Mouse (Mus musculus) activated CD4-positive, CD25-positive, alpha-beta regulatory T cell, adult 9 weeks (primary cell): ENCODE results near the gene Trim39. TPM values are rescaled to one million over a fixed set of nuclear protein-coding genes. Genes with fewer than 3 reads are reported as not detected.

Source experiments
- polyA plus RNA-seq: library from polyadenylated mRNA; unstranded; fragments of 100-300 nt; shearing (Covaris generic); gene quantifications from one replicate; pipeline ENCODE4 v1.2.1, GENCODE M21; 2017

Trim39 gene
- 23.2 TPM for polyA plus RNA-seq

GRCm38 (mm10) chr17:36271586-36272256 lies at the start of gene Trim39:
TSS of gene Trim39 (minus strand) at chr17:36272247.

DNA sequence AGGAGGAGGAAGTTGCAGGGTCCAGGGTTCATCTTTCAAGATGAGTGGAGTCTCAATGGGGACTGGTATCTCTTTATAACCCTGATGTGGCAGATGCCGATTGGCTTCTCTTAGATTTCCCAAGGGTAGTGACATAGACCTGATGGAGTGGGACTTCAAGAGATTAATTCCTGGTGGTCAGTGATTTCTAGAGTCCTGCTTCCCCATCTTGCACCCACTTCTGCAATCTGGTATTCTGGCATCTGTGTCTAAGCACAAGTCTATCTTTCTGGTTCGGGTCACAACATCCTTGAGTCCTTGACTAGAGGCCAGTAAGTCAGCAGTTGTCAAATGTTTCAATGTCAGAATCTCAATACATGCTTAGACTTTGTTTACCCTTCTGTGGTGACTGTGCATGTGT lies 14.3 kb upstream of the Trim39 start, which contains the start of gene H2-M10.2:
Gene H2-M10.2 (minus strand): TSS at position 101 of the 400 bp plus-strand sequence.

DNA sequence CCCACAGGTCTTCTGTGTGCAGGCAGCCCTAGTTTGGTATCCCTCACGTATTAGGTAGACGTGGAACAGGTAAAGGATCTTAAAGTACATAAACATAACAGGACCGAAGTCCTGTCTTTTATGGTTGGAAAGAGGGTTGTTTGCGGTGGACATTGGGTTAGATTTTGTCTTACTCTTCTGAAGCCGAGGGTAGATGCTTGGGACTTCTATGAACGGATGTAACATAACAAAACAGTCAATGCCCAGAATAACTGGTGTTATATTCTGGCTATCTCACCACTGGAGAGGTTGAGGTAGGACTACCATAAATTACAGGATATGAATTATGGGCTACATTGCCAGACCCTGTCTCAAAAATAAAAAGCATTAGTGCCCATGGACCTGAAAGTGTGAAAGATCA lies 14.1 kb downstream of the Trim39 start, which contains the start of gene Rpp21:
Gene Rpp21 (minus strand): TSS at position 101 of the 400 bp plus-strand sequence.

Other genes starting within 250 kb of the Trim39 start
- 848 TPM for gene H2-T23, start 239.4 kb downstream of the Trim39 start, polyA plus RNA-seq
- 263 TPM for gene H2-T22, start 229.5 kb downstream of the Trim39 start, polyA plus RNA-seq
- 0.56 TPM for gene Gm6034, start 229.3 kb downstream of the Trim39 start, polyA plus RNA-seq
- not detected for gene Gm11127, start 213.9 kb downstream of the Trim39 start, polyA plus RNA-seq
- gene Gm19684, start 150.6 kb downstream of the Trim39 start, polyA plus RNA-seq = 1.3 TPM
- not detected for gene Gm7030, start 142.8 kb downstream of the Trim39 start, polyA plus RNA-seq
- gene Gm8909, start 103.7 kb downstream of the Trim39 start, polyA plus RNA-seq = 12.9 TPM
- 0.92 TPM for gene H2-T3, start 82.0 kb downstream of the Trim39 start, polyA plus RNA-seq
- gene Rpp21, start 14.2 kb downstream of the Trim39 start, polyA plus RNA-seq = 170 TPM
- gene H2-M10.2, start 14.2 kb upstream of the Trim39 start, polyA plus RNA-seq = not detected
- not detected for gene H2-M10.1, start 53.9 kb upstream of the Trim39 start, polyA plus RNA-seq
- gene H2-M10.3, start 96.2 kb upstream of the Trim39 start, polyA plus RNA-seq = not detected
- not detected for gene H2-M10.4, start 190.1 kb upstream of the Trim39 start, polyA plus RNA-seq